Mouse (Mus musculus): Measurements from ENCODE around the gene Arhgef25.

DNA sequence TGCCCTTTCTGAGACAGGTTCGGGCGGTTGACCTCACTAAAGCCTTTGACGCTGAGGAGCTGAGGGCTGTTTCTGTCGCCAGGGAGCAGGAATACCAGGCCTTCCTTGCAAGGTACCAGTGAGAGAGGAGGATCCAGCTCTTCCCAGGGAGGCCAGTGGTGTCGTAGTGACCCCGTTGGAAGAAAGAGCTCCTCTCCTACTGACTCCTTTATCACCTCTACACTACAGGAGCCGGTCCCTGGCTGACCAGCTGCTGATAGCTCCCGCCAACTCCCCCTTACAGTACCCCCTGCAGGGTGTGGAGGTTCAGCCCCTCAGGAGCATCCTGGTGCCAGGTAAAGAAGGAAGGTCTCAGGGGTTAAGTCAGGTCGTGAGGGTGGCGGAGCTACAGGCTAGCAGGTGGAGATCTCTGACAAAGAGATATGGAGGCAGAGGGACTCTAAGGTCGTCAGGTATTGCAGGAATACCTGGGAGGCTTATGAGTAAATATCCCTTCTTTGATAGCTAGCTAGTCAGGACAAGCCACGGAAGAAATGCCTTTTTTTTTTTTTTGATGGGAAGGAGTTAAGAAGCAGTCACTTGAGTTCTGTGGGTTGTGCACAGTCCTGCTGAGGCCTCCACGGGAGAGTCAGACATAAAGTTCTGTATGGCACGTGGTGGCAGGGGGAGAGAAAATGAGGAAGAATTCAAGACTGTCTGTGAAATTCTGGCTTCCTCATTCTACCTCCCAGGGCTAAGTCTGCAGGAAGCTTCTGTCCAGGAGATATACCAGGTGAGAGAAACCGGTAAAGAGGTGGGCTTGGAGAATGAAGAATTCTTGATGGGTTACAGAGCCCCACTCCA is 22.9 kb downstream of the Arhgef25 start:
- TF ChIP-seq CTCF (conservative IDR thresholded peaks at IDR 0.05; ENCODE audit: insufficient read depth, insufficient read length, low read depth, low read length), result no peak
- TF ChIP-seq POLR2A (IDR thresholded peaks at IDR 0.05; ENCODE audit: low read depth, low read length), result no peak

Data from kidney, adult 2 months (tissue).